Mouse (Mus musculus) midbrain, embryonic 13.5 days (tissue): ENCODE results near the gene Utp11. TPM values are rescaled to one million over a fixed set of nuclear protein-coding genes. Genes with fewer than 3 reads are reported as not detected.
"Not testable (repeated sequence)": the region's sequence is repeated elsewhere in the genome, so short reads cannot be mapped to it uniquely, and the experiment has no call there.

Experiments
- ATAC-seq: fragments of 200-750 bp; cut with Nextera tagmentation; 2 replicates; pipeline ENCODE4 v1.8.0; 2017; ENCODE audit warnings: mild to moderate bottlenecking, moderate TSS enrichment, moderate library complexity
- H3K27ac ChIP-seq: fragments of 300-500 bp; sonication (generic); 2 replicates; pipeline ENCODE4 v1.5.1; 2015; ENCODE audit warnings: inconsistent platforms, mild to moderate bottlenecking, moderate library complexity
- H3K27me3 ChIP-seq: fragments of 300-500 bp; sonication (generic); 2 replicates; pipeline ENCODE4 v1.6.1; 2015; ENCODE audit warnings: mild to moderate bottlenecking, inconsistent platforms
- H3K36me3 ChIP-seq: fragments of 300-500 bp; sonication (generic); 2 replicates; pipeline ENCODE4 v1.6.1; 2015; ENCODE audit warnings: mild to moderate bottlenecking, inconsistent platforms
- H3K4me1 ChIP-seq: fragments of 300-500 bp; sonication (generic); replicated peaks from 2 replicates; pipeline ENCODE4 v1.6.1; 2015; ENCODE audit warnings: inconsistent platforms
- H3K4me2 ChIP-seq: fragments of 300-500 bp; sonication (generic); replicated peaks from 2 replicates; pipeline ENCODE4 v1.6.1; 2015; ENCODE audit warnings: moderate library complexity, mild to moderate bottlenecking, inconsistent platforms
- H3K4me3 ChIP-seq: fragments of 300-500 bp; sonication (generic); replicated peaks from 2 replicates; pipeline ENCODE4 v1.5.1; 2015; ENCODE audit warnings: mild to moderate bottlenecking, inconsistent platforms
- H3K9ac ChIP-seq: fragments of 300-500 bp; sonication (generic); replicated peaks from 2 replicates; pipeline ENCODE4 v1.6.1; 2015; ENCODE audit warnings: mild to moderate bottlenecking, inconsistent platforms
- H3K9me3 ChIP-seq: fragments of 300-500 bp; sonication (generic); 2 replicates; pipeline ENCODE4 v1.6.1; 2016; ENCODE audit warnings: mild to moderate bottlenecking, inconsistent platforms
- WGBS: fragments of 180-500 bp; shearing (Covaris S2); methylation state at CpG from one replicate; pipeline ENCODE4 v1.1.7; 2015; 5-methylcytosine and 5-hydroxymethylcytosine counted together
- polyA plus RNA-seq: library from polyadenylated mRNA; unstranded; fragments of >200 nt; fragmentation: Nextera tagmentation; extraction: Ambion mirVana; gene quantifications from 2 replicates; pipeline ENCODE4 v1.2.1, GENCODE M21; 2015

Gene Utp11
- polyA plus RNA-seq, 1 experiment from 2014 or later, result 48.3 TPM

DNA sequence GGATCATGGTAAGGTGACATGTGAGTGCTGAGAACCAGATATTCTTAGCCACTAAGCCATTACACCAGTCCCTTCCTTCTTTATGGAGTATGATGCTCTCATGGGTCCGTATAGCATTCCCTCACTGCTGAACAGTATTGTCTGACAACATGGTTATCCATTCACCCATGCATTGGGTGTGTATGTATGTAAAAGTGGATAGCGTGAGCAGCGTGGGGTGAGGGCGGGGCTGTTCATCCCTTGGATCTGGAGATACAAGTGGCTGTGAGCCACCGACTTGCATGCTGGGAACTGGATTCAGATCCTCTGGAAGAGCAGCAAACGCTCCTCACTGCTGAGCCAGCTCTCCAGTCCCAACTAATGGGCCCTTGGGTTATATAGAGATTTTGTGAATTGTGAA is 19.2 kb upstream of the Utp11 start:
- Histone ChIP-seq H3K27me3 (peaks cover 26% of the 10 kb centered on the region), H3K4me3 (no peak overlapping the region), H3K27ac (no peak overlapping the region), H3K4me1 (peaks cover 37% of the 10 kb centered on the region), H3K4me2 (no peak overlapping the region), H3K9ac (no peak overlapping the region), H3K9me3 (no peaks in the 10 kb centered on the region), H3K36me3 (peaks cover 10% of the 10 kb centered on the region)
- no peak for ATAC-seq
- 84% methylated on average over 6 of the region's 6 CpGs for WGBS

DNA sequence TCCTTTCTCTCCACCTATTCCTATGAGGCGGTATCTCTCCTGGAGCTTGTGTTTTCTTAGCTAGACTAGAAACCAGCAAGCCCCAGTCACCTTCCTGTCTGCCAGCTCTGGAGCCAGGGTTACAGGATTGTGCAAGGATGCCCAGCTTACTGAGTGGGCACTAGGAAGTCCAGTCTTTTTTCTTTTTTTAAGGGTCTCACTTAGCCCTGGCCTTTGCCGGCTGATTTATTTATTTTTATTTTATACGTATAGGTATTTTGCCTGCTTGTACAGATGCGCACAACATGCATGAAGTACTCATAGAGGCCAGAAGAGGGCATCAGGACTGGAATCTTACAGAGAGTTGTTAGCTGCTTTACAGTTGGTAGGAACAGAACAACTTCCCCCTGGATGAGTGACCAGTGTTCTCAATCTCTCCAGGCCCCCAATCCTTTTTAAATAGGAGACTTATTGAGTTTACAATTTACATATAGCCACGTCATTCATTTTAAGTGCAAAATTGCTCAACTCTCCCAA is 17.4 kb upstream of the Utp11 start:
- no peak overlapping the region for H3K4me3 ChIP-seq
- ATAC-seq, result no peak
- H3K4me2 ChIP-seq, result no peak overlapping the region
- H3K27ac ChIP-seq, result no peak overlapping the region
- H3K9ac ChIP-seq, result no peak overlapping the region
- WGBS, result 11% methylated on average over 5 of the region's 5 CpGs
- H3K27me3 ChIP-seq, result peaks cover 32% of the 10 kb centered on the region
- H3K9me3 ChIP-seq, result no peaks in the 10 kb centered on the region
- peaks cover 32% of the 10 kb centered on the region for H3K4me1 ChIP-seq
- H3K36me3 ChIP-seq, result peaks cover 3% of the 10 kb centered on the region

DNA sequence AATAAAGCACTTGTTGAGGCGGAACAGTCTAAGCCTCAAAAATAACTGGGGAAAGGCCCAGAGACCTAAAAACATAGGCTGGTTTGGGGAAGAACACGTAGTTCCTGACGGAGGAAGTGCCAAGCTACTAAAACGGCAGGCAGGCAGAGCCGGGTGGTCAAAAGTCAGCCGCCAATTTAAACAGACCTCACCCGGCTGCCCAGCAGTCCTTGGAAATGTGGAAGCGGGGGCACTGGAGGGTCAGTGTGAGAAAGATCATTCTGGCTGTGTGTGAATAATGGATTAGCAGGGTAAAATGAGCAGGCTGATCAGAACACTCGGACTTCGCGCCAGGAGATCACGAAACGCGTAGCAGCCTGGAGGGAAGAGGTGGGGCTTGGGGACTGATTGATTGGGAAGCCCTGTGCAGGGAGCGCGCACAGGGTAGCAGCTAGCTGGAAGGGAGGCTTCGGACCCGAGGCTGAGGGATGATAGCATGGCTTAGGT is 16.6 kb upstream of the Utp11 start:
- Histone ChIP-seq H3K27ac (no peak overlapping the region), H3K27me3 (peaks cover 32% of the 10 kb centered on the region), H3K9me3 (no peaks in the 10 kb centered on the region), H3K36me3 (no peaks in the 10 kb centered on the region), H3K4me1 (peaks cover 27% of the 10 kb centered on the region), H3K9ac (no peak overlapping the region), H3K4me2 (peak overlapping the region; percentile 46), H3K4me3 (peak overlapping the region; percentile 15)
- 3% methylated on average over 18 of the region's 18 CpGs for WGBS
- no peak for ATAC-seq

DNA sequence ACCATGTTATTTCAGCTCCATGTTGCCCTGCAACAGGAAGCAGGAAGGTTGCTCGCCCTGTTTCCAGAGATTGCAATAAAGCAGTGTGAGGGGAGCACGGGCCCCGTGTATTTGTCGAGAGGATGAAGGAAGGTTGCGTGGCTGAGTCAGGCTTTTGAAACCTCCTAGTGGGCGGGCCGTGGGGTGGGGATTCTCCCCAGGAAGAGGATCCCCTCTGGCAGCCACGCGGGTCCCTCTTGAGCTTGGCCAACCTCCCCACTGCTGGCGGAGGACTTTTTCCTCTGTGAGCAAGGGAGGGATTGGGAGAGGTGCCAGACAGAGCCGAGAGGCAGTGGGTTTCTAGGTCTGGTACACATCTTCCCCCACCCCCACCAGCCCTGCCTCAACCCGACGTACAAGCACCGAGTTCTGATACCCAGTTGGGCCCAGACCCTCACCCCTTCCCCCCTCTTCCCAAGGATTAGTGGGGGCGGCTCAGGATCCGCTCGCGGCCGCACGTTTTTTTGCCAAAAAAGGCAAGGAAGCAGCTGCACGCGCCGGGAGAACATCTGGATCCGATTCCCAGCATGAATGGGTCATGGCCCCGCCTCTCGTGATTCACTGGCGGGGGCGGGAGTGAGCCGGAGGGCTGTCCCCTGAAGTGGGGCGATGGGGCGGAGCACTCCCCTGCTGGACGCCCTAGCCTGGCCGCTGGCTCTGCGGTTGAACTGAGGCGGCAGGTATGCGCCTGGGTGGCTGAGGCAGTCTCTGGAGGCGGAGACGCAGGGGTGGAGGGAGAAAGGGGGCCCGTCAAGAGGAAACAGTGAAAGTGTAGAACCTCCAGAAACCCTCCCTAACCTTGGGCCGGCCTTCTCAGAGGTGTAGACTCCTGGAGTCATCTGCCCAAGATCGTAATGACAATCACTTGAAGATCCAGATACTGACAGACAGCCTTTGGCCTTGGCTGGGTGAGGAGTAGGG is 15.4 kb upstream of the Utp11 start:
- 2% methylated on average over 41 of the region's 41 CpGs for WGBS
- H3K36me3 ChIP-seq, result no peaks in the 10 kb centered on the region
- H3K4me2 ChIP-seq, result peak overlapping the region; percentile 57
- H3K27me3 ChIP-seq, result peaks cover 32% of the 10 kb centered on the region
- H3K4me3 ChIP-seq, result peak overlapping the region; percentile 28
- no peak overlapping the region; the same call in 1 of the 2 replicates for H3K27ac ChIP-seq
- peak overlapping the region; percentile 52 for H3K9ac ChIP-seq
- ATAC-seq, result peak; percentile 53
- H3K9me3 ChIP-seq, result no peaks in the 10 kb centered on the region
- H3K4me1 ChIP-seq, result peaks cover 35% of the 10 kb centered on the region

DNA sequence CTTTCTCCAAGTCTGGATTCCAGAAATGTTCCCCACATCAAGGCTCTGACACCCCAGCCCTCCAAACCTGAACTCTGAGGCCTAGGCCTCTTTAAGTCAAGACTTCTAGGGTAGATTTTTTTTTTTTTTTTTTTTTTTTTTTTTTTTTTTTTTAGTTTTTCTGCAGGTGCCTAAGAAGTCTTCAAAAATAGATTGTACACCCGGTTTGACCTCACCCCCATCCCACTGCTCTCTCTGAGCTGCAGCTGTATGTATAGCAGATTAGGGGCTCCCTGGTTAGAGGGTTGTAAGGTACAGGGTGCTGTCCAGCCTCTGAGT is 14.8 kb upstream of the Utp11 start:
- WGBS, result 6% methylated on average over 1 of the region's 1 CpGs
- not testable (repeated sequence) for H3K9me3 ChIP-seq, H3K36me3 ChIP-seq, ATAC-seq, H3K9ac ChIP-seq, H3K27ac ChIP-seq, H3K4me3 ChIP-seq
- H3K27me3 ChIP-seq, result peaks cover 32% of the 10 kb centered on the region
- peak overlapping the region; percentile 57 for H3K4me2 ChIP-seq
- H3K4me1 ChIP-seq, result peaks cover 41% of the 10 kb centered on the region

DNA sequence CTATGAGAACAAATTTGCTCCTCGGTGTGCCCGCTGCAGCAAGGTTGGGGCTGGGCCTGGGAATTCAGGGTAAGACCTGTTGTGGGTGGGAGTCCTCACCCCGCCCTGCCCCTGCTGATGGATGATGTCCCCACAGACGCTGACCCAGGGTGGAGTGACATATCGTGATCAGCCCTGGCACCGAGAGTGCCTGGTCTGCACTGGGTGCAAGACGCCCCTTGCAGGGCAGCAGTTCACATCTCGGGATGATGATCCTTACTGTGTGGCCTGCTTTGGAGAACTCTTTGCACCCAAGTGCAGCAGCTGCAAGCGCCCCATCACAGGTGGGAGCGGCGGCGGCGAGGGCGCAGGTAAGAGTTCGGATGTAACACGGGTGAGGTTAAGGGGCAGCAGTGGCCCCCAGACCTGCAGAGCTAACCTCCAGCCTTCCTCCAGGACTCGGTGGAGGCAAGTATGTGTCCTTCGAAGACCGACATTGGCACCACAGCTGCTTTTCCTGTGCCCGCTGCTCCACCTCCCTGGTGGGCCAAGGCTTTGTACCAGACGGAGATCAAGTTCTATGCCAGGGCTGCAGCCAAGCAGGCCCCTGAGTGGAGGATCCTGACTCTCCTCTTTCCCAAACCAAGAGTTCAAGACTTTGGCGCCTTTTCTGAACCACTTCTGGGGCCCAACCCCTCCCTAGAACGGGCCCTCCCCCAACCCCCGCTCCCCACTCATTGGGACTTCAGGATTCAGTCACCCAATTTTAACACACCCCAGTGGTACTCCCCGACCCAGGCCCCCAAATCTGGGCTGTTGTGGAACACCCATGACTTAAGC is 14.2 kb upstream of the Utp11 start:
- H3K9ac ChIP-seq, H3K4me3 ChIP-seq, H3K36me3 ChIP-seq, H3K4me2 ChIP-seq, ATAC-seq, H3K9me3 ChIP-seq, H3K27ac ChIP-seq: not testable (repeated sequence)
- peaks cover 41% of the 10 kb centered on the region for H3K4me1 ChIP-seq
- peaks cover 32% of the 10 kb centered on the region for H3K27me3 ChIP-seq
- WGBS, result 87% methylated on average over 25 of the region's 25 CpGs

DNA sequence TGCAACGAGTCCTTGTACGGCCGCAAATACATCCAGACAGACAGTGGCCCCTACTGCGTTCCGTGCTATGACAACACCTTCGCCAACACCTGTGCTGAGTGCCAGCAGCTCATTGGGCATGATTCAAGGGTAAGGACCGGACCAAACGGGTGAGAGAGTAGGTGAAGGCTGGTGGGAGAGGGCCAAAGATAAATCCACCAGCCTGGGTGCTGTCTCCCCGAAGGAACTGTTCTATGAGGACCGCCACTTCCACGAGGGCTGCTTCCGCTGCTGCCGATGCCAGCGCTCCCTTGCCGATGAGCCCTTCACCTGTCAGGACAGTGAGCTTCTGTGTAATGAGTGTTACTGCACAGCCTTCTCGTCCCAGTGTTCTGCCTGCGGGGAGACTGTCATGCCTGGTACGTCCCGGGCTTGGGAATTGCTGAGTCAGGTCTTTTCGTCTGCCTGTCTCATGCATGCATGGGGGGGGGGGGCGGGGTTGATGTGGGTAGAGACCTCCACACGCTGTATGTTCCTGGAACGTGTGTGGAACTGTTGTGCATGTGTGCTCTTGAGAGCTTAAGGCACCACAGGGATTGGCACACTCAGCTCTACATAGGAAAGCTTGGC is 12.4 kb upstream of the Utp11 start:
- peaks cover 31% of the 10 kb centered on the region for H3K27me3 ChIP-seq
- H3K4me3 ChIP-seq, result no peak overlapping the region
- no peak overlapping the region for H3K9ac ChIP-seq
- WGBS, result 91% methylated on average over 23 of the region's 23 CpGs
- H3K36me3 ChIP-seq, result no peaks in the 10 kb centered on the region
- H3K4me2 ChIP-seq, result no peak overlapping the region
- peaks cover 51% of the 10 kb centered on the region for H3K4me1 ChIP-seq
- ATAC-seq, result no peak
- no peak overlapping the region; the same call in 1 of the 2 replicates for H3K27ac ChIP-seq
- no peaks in the 10 kb centered on the region for H3K9me3 ChIP-seq

DNA sequence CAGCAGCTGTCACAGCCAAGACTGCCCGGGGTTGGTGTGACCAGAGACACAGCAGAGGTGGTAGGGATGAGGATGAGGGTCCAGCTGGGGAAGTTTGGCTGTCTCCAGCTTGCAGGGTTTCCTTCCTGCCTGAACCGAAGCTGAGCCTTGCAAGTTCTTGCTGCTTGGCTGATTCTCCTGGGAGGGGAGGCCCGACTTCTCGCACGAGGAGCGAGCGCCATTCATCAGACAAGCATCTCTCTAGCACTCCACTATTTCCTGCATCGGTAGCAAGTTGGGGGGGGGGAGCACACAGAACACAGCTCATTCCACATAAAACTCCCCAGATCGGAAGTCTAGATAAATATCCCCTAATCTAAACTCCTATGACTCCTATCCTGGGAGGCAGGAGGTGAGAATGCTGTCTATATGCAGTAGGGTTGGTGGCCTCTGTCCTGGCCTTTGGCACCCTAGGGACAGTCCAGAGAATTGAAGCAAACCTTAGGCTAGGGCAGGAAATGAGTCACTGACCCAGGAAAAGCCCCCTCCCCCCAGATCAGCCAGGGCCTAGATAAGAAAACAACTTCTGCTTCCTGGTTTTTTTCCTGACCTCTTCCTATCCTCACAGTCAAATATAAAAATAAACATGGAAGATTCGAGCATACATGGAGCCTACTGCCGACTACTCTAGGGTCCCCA is 11.5 kb upstream of the Utp11 start:
- H3K4me1 ChIP-seq, result peaks cover 53% of the 10 kb centered on the region
- H3K27ac ChIP-seq, result no peak overlapping the region; the same call in 1 of the 2 replicates
- no peaks in the 10 kb centered on the region for H3K36me3 ChIP-seq
- peak overlapping the region; percentile 7; the same call in 1 of the 2 replicates for H3K9ac ChIP-seq
- no peak for ATAC-seq
- no peak overlapping the region for H3K4me3 ChIP-seq
- WGBS, result 22% methylated on average over 11 of the region's 11 CpGs
- no peak overlapping the region; the same call in 1 of the 2 replicates for H3K4me2 ChIP-seq
- no peaks in the 10 kb centered on the region for H3K9me3 ChIP-seq
- peaks cover 23% of the 10 kb centered on the region for H3K27me3 ChIP-seq

DNA sequence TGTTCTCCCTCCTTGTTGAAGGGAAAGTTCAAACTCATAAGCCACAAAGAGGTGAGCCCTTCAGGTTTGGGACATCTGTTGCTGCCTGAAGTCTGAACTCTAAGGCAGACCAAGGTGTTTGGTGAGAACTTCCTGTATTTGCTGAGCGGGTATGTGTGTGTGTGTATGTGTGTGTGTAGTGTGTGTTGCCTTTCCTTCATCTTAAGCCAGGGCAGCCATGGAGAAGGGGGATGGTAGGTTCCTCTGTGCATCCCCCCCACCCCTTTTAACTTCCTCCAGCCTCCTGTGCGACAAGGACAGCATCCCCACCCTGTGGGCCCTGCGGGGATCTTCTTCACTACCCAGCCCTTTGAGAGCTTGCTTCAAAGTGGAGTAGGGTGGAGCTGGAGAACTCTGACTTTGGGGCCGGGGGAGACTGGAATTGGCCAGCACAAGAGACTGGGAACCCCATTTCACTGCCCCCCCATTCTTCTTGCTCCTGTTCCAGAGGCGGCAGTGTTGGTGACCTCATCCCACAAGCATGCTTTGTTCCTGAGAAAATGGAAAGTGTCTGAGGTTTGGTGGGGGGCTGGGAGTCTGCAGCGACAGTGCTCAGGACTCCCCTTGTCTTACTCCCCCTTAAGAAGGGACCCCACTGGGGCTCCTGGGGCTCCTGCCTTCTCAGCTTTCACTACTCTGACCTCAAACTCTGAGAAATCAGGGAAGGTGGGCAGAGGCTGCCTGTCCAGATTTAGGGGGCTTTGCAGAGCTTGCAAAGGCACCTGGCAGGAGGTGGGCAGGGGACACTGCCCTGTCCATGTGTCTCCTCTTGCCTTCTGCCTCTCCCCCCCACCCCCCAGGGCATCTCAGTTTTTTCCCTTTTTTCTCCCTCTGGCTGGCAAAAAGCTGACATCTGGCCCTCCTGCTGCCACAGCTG is 10.7 kb upstream of the Utp11 start:
- Histone ChIP-seq H3K4me1 (peaks cover 52% of the 10 kb centered on the region), H3K9me3 (no peaks in the 10 kb centered on the region), H3K27me3 (peaks cover 15% of the 10 kb centered on the region), H3K9ac (peak overlapping the region; percentile 7; the same call in 1 of the 2 replicates), H3K27ac (no peak overlapping the region; the same call in 1 of the 2 replicates), H3K4me3 (no peak overlapping the region), H3K4me2 (no peak overlapping the region; the same call in 1 of the 2 replicates), H3K36me3 (no peaks in the 10 kb centered on the region)
- WGBS, result 5% methylated on average over 6 of the region's 6 CpGs
- ATAC-seq, result no peak

DNA sequence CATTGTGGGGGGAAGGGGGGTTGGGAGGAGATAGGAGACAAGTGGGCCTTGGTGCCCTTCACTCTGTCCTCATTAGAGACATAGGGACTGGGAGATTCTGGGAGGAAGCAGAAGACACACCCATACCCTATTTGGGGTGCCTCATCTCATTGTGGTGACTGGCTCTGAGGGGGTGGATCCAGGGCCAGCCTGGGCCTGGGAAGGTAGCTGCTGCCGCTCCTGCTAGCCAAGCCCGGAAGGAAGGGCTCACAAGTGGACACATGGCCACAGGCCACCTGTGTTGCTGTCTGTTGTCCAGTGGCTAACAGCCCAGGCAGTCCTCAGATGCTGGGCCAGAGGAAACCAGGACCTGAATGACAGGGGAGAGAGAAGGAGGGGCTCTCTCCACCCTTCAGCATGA is 10.0 kb upstream of the Utp11 start:
- H3K27ac ChIP-seq, result peak overlapping the region; percentile 19; the same call in 1 of the 2 replicates
- H3K4me3 ChIP-seq, result no peak overlapping the region
- H3K4me1 ChIP-seq, result peaks cover 45% of the 10 kb centered on the region
- no peaks in the 10 kb centered on the region for H3K36me3 ChIP-seq
- no peak for ATAC-seq
- no peaks in the 10 kb centered on the region for H3K9me3 ChIP-seq
- peaks cover 13% of the 10 kb centered on the region for H3K27me3 ChIP-seq
- no peak overlapping the region for H3K4me2 ChIP-seq
- no peak overlapping the region for H3K9ac ChIP-seq
- WGBS, result 43% methylated on average over 2 of the region's 2 CpGs
